7 mouse cellular contexts compared by ENCODE assay signal in the genomic region with DNA sequence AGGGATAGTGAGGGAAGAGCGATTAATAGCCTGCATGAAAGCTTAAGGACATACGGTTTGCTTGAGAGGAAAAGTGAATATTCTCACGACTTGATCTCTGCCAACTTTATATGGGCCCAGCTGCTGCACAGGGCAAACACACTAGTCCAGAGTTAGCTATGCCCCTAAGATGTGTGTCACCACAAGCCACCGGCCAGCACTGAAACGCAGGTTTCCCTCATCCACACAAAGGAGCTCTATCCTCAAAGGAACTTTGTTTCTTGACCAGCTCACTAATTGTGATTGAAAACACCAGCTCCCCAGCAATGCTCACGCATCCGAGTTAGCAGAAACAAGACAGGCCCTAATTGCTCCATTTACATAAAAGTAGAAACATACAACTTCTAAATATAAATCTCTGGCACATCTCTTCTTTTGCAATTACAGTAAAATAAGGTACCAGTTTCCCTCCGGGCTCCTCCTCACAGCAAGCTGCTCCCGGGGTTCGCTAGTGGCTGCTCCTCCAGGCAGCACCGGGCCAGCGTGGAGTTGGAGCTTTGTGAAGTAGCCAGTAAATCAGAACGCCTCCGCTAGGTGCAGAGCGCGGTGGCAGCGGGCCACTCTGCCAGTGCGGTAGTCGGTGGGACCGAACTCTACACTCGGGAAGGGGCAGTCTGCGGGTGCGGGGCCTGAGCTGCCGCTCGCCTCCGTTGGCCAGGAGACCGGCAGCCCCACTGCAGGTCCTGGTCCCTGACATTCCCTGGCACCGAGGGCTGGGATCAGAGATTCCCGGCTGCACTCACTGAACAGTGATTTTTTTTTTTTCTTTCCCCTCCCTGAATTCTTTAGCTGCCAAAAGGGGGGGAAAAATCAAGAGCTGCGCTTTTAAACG. TPM values are rescaled to one million over a fixed set of nuclear protein-coding genes. Genes with fewer than 3 reads are reported as not detected.
DNase-seq lines count a peak whose midpoint lies in the region; ATAC-seq and TF ChIP-seq lines count a peak whose summit lies in the region.

A gene (plus strand): TSS at position 480 of the 871 bp plus-strand sequence.

- intact Hi-C loops in left cerebral cortex, adult 2 months (cut with DNase I): loop anchor here (2.0 to 5.0 kb wide), 3 partner anchors 531 to 965 kb away; no protein-coding TSS in a partner anchor

- no peaks in the 10 kb centered on the region for H3K9me3 ChIP-seq in forebrain, embryonic 16.5 days (ENCODE audit: control insufficient read depth, low read length)
- no peaks in the 10 kb centered on the region for H3K9me3 ChIP-seq in hindbrain, embryonic 10.5 days

- H3K79me2 ChIP-seq in macrophage (ENCODE audit: inconsistent target): no peaks in the 10 kb centered on the region

- H3K36me3 ChIP-seq in forebrain, embryonic 16.5 days (ENCODE audit: control insufficient read depth, insufficient read depth): no peaks in the 10 kb centered on the region
- no peaks in the 10 kb centered on the region for H3K36me3 ChIP-seq in hindbrain, embryonic 10.5 days
- H3K36me3 ChIP-seq in macrophage (ENCODE audit: inconsistent target): no peaks in the 10 kb centered on the region

- CTCF ChIA-PET in Patski (lab: Charles Lee): interaction anchor here (0.9 to 1.9 kb wide), 14 partner anchors 9 to 1420 kb away, joined by 3 to 16 read pairs (median 4); no protein-coding TSS in a partner anchor

- H3K9ac ChIP-seq in forebrain, embryonic 16.5 days (replicated peaks; ENCODE audit: low read depth, low read length): peak within 1 kb of the TSS; percentile 68

- no peak for TF ChIP-seq CTCF in Patski (IDR thresholded peaks at IDR 0.05)
- no peak for TF ChIP-seq CTCF in left cerebral cortex, adult 2 months (IDR thresholded peaks at IDR 0.05)

- POLR2A ChIA-PET in Patski (lab: Charles Lee): interaction anchor here (0.6 to 1.3 kb wide), 3 partner anchors 9 to 1694 kb away, joined by 3 to 10 read pairs (median 5); no protein-coding TSS in a partner anchor

- peak within 1 kb of the TSS; percentile 95 for H3K4me2 ChIP-seq in forebrain, embryonic 16.5 days (ENCODE audit: low read length)

- H3K4me1 ChIP-seq in forebrain, embryonic 16.5 days (replicated peaks; ENCODE audit: control insufficient read depth, insufficient read depth, low read length): peaks cover 21% of the 10 kb centered on the region
- H3K4me1 ChIP-seq in hindbrain, embryonic 10.5 days (replicated peaks): peaks cover 21% of the 10 kb centered on the region

- H3K27ac ChIP-seq in forebrain, embryonic 16.5 days (ENCODE audit: low read length): peak within 1 kb of the TSS; percentile 41; the same call in 1 of the 2 replicates
- peak within 1 kb of the TSS; percentile 31 for H3K27ac ChIP-seq in hindbrain, embryonic 10.5 days
- peak within 1 kb of the TSS; percentile 85 for H3K27ac ChIP-seq in left cerebral cortex, adult 2 months
- no peak within 1 kb of the TSS for H3K27ac ChIP-seq in macrophage

- H3K4me3 ChIP-seq in forebrain, embryonic 16.5 days (replicated peaks; ENCODE audit: low read length): peak within 1 kb of the TSS; percentile 54
- H3K4me3 ChIP-seq in hindbrain, embryonic 10.5 days: peak within 1 kb of the TSS; percentile 58
- peak within 1 kb of the TSS; percentile 59 for H3K4me3 ChIP-seq in left cerebral cortex, adult 2 months
- peak within 1 kb of the TSS; percentile 45 for H3K4me3 ChIP-seq in macrophage (ENCODE audit: inconsistent target)

- H3K27me3 ChIP-seq in Patski: no peaks in the 10 kb centered on the region
- 0 out of 2 replicates have a peak, but pooled peaks cover 4% of the 10 kb centered on the region for H3K27me3 ChIP-seq in forebrain, embryonic 16.5 days (replicated peaks; ENCODE audit: control insufficient read depth, insufficient read depth, low read length)
- H3K27me3 ChIP-seq in hindbrain, embryonic 10.5 days (ENCODE audit: insufficient read depth, poor library complexity, severe bottlenecking): peaks cover 62% of the 10 kb centered on the region

- DNase-seq in Patski (ENCODE audit: low read depth, low spot score): no peak
- peak; percentile 17 for DNase-seq in cerebellum, adult 11-12 months
- DNase-seq in hindbrain, embryonic 10.5 days (ENCODE audit: low spot score): peak; percentile 63
- DNase-seq in left cerebral cortex, adult 2 months (ENCODE audit: extremely low spot score in 1 of 2, low spot score in 2 of 2): peak; percentile 53 to 64
- peak; percentile 70 for DNase-seq in retina, embryonic 14.5 days (ENCODE audit: low spot score)

- WGBS in forebrain, embryonic 16.5 days: 3% methylated on average over 31 of the region's 31 CpGs
- WGBS in hindbrain, embryonic 10.5 days: 5% methylated on average over 31 of the region's 31 CpGs
- WGBS in macrophage (ENCODE audit: missing documents): 27% methylated on average over 30 of the region's 31 CpGs

- in situ Hi-C loops in Patski (cut with MboI; ENCODE audit: low pct_unique_long_range_greater_than_20kb): loop anchor here (10.0 to 25.0 kb wide), 6 partner anchors 226 to 1573 kb away; no protein-coding TSS in a partner anchor

- ATAC-seq in Patski: peak; percentile 70
- peak; percentile 72 for ATAC-seq in forebrain, embryonic 16.5 days

RNA-seq across cellular contexts. Expression of the gene that starts here (rescaled TPM):
- 7.8 TPM for polyA plus RNA-seq in Patski (2021)
- 9.9 and 10.3 TPM in 2 replicates for polyA plus RNA-seq in forebrain, embryonic 16.5 days (2015; fragmentation: Nextera tagmentation; extraction: Ambion mirVana)
- polyA plus RNA-seq in hindbrain, embryonic 10.5 days (2016; fragmentation: Nextera tagmentation; extraction: Ambion mirVana): 0.09 and 0.14 TPM in 2 replicates
- total RNA-seq in left cerebral cortex, adult 2 months (2021): 10 to 100 TPM; 21.6 to 22.4 TPM
- total RNA-seq in macrophage (2018; cell fraction: chromatin; rRNA removed): 10 to 100 TPM in 2 of 26 experiments, 1 to 10 TPM in 13, under 1 TPM in 9, not detected in 2; 0.15 to 20.5 (median 2.3) TPM
- total RNA-seq in macrophage (2018; cell fraction: cytosol; rRNA removed): 1 to 10 TPM in 8 of 26 experiments, under 1 TPM in 18; 0.03 to 6.0 (median 0.46) TPM
- total RNA-seq in macrophage (2018; cell fraction: nucleus; rRNA removed): 10 to 100 TPM in 4 of 26 experiments, 1 to 10 TPM in 13, under 1 TPM in 7, not detected in 2; 0.15 to 19.6 (median 2.1) TPM
- polyA plus RNA-seq in macrophage (2018): 0.07 to 0.20 TPM (median 0.09 TPM) in 3 replicates

Comparison
In these comparisons a context has a peak if more than half of its experiments do, and no peak if none do; other contexts are left out.
1. Peak in DNase-seq, H3K4me3 ChIP-seq and H3K27ac ChIP-seq in hindbrain, embryonic 10.5 days; RNA of the gene not detected or under 1 TPM.